Mouse (Mus musculus) B cell, adult 2 months (primary cell): ENCODE measurements around the gene Cblc.

Experiments used
- DNase-seq, 2 experiments: peaks; one replicate each; pipeline ENCODE4 v3.0.0; 2022

Gene Cblc

GRCm38 (mm10) chr7:19781741-19782140, 14.9 kb downstream of the Cblc start:
- DNase-seq: no peak

DNA sequence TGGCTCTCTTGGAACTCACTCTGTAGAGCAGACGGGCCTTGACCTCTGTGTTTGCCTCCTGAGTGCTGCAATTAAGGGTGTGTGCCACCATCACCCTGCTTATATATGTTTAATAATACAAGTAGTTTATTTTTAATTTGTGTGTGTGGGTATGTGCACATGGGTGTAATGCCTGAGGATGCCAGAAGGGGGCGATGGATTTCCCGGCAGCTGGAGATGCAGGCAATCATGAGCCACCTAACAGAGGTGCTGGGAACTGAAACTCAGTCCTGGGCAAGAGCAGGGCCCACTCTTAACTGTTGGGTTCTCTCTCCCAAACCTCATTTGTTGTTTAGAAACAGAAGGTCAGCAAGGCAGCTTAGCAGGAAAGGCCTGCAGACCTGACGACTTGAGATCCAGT, 16.7 kb downstream of the Cblc start:
- peak in 1 of 2 experiments; percentile 21 for DNase-seq

DNA sequence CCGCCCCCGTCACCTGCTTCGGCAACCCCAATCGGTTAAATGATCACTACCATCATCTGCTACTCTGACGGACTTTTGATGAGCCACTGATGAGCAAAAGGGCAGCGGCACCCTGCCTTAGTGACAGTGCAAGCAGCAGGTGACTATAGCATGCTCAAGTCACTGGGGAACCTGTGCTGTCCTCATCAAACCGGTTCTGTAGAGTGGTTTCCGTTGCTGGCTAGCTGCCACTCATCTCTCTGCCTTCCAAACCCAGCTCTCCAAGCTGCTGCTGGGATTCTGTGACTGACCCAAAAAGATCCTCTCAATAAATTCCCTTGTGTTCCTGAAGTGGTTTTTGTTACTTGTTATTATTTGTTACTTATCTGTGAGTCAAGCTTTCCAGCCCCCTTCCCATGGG, 18.0 kb downstream of the Cblc start:
- no peak for DNase-seq

GRCm38 (mm10) chr7:19777049-19777723, 19.4 kb downstream of the Cblc start:
- DNase-seq: no peak

DNA sequence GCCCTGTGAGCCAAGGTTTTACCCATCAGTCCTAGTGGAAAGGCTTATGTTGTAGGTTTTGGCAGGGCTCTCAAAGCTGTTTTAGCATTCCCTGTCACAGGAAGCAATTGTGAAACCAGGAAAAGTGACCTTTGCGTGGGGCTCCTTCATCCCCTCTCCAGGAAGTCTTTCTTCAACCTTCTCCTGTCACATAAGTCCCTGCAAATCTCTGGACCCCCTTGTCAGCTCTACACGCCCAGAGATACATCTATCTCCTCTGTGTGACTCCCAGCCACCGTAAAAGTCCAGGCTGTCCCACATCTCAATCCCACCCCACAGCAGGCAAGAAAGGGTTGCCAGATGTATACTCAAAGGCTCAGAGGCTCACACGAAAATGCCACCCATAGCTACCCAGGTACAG, 24.9 kb downstream of the Cblc start:
- no peak for DNase-seq

- no peak for DNase-seq
Observed at GRCm38 (mm10) chr7:19770984-19771391, 25.6 kb downstream of the Cblc start, which contains the start of gene Bcam. Bcam (minus strand) TSS chr7:19771016.

- DNase-seq: peak; percentile 58 to 59
Observed at GRCm38 (mm10) chr7:19770375-19770754, 26.2 kb downstream of the Cblc start.

- no peak for DNase-seq
Observed at GRCm38 (mm10) chr7:19769434-19770374, 26.9 kb downstream of the Cblc start.

- DNase-seq: no peak
Observed at GRCm38 (mm10) chr7:19769001-19769400, 27.6 kb downstream of the Cblc start.

DNA sequence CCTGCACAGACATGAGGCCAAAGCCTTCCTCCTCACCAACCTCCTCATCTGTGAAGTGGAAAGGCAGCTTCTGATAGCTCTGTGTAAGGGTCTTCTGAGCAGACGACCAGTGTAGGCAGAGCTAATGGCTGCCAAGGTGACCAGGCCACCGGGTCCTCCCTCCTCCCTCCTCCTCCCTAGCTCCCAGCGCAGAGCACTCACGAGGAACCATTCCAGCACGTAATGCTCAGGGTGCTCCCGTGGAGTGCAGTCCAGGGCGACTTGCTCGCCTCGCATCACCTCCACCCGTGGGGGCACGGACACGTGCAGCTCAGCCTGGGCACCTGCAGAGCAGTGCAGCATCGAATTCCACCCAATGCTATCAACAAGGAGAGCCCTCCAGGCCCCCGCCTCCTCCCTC, 28.4 kb downstream of the Cblc start:
- DNase-seq: no peak

GRCm38 (mm10) chr7:19764581-19764980, 32.0 kb downstream of the Cblc start:
- no peak for DNase-seq

- no peak for DNase-seq
Observed at GRCm38 (mm10) chr7:19763829-19764477, 32.7 kb downstream of the Cblc start.

DNA sequence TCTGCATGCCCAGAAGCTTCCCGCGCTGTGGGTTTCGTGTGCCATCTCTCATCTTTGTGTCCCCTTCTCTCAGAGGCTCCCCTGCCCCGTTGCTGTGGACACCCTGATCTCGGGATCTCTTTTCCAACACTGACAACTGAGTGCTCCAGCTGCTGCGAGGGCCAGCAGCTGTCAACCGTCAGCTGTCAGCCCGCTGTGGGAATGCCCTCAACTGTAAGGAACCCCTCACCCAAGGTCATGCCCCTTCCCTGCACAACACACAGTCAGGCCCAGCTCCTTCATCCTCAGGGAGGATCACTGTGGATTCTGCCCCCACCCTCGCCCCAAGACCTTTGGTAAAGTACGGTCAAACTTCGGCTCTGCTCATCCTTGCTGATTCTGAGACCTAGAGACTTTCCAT, 34.3 kb downstream of the Cblc start:
- DNase-seq: no peak

GRCm38 (mm10) chr7:19760021-19760420, 36.6 kb downstream of the Cblc start:
- DNase-seq: no peak

GRCm38 (mm10) chr7:19758623-19759022, 38.0 kb downstream of the Cblc start:
- DNase-seq: no peak

DNA sequence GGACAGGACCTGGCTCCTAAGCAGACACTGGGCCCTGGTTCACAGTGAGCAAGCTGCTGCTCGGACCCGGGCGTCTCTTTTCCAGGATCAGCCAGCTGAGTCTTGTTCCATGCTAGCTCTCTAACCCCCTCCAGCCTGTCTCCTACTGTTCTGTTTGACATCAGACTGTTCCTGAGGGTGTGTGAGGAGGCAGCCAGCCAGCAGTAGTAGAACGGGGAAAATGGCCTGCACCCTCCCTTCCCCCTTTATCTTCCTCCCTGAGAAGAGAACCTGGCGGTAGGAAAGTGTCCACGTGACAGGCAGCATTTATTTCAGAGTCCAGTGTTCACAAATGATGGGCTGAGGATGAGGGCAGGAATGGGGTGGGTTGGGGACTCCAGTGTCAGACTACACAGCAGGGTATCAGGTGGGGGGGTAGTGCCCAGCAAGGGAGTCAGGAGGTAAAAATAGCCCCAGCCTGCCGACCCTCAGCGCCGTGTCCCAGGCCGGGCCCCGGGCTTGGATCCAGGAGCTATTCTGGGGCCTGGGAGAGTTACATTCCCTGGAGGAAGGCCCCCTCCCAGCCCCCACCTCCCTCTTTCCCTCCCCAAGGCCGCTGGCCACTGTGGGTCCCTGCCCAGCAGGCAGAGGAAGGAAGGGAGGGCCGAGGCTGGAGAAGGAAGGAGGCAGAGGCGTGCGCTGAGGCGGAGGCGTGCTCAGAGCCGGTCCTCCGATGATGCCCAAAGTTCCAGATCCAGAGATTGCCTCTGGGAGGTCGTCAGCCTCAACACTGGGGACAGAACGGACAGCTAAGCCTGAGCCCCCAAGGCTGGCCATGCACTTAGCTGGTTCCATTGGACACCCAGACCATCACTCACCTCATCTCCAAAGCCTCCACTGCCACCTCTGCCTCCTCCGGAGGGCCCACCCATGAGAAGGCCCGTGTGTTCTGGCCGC, 40.5 kb downstream of the Cblc start:
- DNase-seq: no peak

GRCm38 (mm10) chr7:19755008-19755407, 41.6 kb downstream of the Cblc start:
- no peak for DNase-seq

DNA sequence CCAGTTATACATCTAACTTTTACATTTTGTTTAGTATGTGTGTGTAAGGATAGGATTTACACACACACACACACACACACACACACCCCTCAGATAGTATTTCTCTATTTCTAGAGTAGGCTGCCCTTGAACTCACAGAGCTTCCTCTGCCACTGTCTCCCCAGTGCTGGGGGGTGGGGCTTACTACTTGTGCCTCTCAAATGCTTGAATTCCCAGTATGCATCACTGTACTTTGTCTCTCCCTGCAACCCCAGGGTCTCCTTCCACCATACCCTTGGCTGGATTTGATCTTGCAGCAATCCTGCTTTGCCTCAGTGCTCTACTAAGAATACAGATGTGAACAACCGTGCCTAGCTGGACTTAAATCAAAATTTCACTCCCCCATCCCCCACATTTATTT, 42.5 kb downstream of the Cblc start:
- DNase-seq: no peak

DNA sequence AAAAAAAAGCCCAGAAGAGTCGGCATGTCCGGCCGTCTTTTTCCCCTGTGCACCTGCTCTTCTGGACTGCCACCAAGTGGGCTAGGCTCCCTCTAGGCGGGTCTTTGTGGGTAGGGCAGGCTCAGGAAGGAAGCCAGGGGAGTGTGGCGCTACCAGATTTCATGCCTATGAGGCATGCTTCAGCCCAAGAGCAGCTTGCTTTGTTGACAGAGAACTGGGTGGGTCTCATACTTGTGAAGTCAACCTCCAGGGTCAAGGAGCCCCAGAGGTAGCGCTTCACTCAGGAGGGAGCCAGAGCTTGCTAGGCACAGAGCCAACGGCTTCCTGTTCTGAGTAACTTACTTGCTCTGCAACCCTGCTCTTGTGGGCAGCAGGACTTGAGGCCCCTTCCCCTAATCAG, 43.0 kb downstream of the Cblc start:
- DNase-seq: no peak

GRCm38 (mm10) chr7:19752652-19753051, 44.0 kb downstream of the Cblc start:
- no peak for DNase-seq

- no peak for DNase-seq
Observed at GRCm38 (mm10) chr7:19751070-19751383, 45.6 kb downstream of the Cblc start.

DNA sequence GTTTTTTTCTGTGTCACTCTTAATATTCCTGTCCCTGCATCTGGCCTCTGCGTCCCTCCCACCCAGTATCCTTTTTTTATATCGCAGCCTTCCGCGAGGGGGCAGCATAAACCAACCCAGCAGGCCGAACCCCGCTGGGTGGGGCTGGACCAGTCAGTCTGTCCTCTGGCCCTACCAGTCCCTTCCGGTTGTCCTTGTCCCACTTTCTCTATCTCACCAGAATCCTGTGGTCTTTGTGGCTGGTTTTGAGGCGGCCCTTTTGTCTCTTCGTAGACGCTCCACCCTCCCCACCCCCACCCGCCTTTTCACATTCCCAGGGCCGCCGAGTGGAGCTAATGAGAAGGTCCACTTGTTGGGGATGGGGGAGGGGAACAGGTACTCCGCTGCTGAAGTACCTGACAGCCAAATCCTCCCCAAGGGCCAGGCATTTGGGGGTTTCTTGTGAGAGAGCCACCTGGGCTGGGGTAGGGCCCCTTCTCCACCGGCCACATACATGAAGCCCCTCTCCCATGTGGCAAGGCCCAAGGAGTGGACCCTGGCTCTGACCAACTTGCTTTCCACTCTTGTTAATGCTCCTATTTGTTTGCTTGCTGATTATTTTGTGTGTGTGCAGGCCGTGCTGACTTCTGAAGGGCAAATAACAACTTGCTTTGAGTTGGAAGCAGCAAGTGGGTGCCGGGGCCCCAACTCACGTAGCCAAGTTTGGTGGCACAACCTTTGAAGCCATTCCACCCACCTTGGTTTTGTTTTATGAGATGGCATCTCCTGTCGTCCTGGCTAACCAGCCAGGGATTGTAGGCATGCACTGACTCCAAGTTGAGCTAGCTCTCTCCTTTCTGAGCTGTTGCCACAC, 46.2 kb downstream of the Cblc start, which contains the start of gene Nectin2:
Nectin2 (minus strand) TSS at position 267 of the 853 bp plus-strand sequence.
- DNase-seq: peak; percentile 75 to 76
